Mouse (Mus musculus): ENCODE data around the gene Psat1.

DNA sequence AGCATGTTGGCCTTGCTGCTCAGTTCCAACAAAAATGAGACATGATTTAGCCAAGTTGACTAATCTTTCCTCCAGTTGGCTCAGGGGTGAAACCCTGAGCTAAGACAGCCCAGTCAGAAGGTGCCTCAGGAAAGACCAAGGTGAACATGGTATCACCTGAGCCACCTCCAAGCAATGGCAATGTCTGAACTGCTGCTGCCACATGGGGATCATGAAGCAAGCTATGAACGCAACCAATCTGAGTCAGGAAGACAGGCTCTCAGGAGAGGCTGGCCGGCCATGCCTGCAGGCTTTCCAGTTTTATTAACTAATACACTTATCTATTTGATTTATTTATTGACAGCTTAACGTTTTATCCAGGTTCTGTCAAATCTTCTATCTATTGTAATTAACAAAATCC lies 51.5 kb downstream of the Psat1 start:
- TF ChIP-seq POLR2A (IDR thresholded peaks at IDR 0.05; ENCODE audit: low read depth, low read length) = no peak
- no peak for TF ChIP-seq CTCF (IDR thresholded peaks at IDR 0.05; ENCODE audit: extremely low read depth, insufficient read length, insufficient replicate concordance, low read depth, low read length)
